Mouse (Mus musculus) mesoderm, embryonic 11.5 days (tissue): Measurements from ENCODE around the gene Chga.

Experiments
- DNase-seq: peaks from one replicate; pipeline ENCODE4 v3.0.0-alpha.2; 2012; ENCODE audit warnings: low read depth, low spot score

Chga gene

GRCm38 (mm10) chr12:102554721-102555516 lies at the start of gene Chga:
Chga (plus strand) TSS chr12:102554969.
- peak; percentile 94 for DNase-seq

DNA sequence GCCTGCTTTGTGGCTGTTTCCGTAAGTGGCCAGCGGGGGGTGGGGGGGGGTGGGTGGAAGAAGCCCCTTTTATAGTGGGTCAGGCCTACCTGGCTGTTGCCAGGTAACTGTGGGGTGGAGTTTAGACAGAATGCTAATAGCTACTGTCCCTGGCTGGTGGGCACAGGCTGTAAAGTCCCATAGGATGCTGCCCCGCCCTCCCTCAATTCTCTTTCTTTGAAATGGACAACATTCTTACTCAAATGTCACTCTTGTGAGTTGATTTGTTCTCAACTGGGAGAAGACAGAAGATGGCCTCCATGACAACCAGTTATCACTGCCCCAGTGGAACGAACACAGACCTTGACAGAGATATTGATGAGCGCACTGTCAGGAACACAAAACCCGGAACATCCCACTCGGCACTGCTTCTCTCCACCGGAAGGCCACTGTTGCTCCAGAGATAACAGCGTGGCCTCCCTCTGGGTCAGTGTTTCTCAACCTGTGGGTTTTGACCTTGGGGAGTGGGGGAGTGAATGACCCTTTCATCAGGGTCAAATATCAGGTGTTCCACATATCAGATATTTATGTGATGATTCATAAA lies 49.5 kb upstream of the Chga start:
- no peak for DNase-seq

DNA sequence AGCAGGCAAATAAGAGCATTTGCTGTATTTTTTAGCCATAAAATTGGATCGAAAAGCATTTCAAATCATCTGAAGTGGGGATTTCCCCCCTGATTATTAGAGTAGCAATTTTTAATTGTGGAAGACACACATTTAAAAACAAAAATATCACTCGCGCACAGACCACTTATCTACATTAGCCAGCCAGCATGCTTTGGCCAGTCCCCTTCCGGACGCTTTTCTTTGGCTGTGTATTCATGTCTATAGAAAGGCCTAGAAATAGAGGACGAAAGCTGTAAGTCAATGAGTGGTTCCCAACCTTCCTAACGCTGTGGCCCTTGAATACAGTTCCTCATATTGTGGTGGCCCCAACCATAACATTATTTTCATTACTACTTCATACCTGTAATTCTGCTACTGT lies 48.8 kb upstream of the Chga start:
- DNase-seq: no peak

DNA sequence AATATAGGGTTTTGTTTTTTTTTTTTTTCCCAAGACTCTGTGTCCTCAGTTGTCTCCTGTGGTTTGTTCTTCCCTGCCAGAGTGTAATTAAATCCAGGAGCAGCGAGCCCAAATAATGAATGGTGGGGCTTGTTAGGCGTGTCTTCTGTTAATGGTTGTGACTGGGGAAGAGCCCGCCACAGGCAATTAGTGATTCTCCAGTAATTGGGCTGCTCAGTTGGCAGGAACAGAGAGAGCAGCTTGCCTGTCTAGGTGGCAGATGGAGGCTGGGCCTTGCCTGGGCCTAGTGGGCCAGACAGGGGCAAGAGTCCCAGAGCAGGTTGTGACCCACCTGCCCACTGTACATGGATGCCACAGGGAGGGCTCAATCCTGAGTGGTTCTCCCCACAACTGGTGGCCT lies 43.4 kb upstream of the Chga start:
- DNase-seq: no peak

- DNase-seq: no peak
Observed at GRCm38 (mm10) chr12:102514151-102514550, 40.6 kb upstream of the Chga start.

DNA sequence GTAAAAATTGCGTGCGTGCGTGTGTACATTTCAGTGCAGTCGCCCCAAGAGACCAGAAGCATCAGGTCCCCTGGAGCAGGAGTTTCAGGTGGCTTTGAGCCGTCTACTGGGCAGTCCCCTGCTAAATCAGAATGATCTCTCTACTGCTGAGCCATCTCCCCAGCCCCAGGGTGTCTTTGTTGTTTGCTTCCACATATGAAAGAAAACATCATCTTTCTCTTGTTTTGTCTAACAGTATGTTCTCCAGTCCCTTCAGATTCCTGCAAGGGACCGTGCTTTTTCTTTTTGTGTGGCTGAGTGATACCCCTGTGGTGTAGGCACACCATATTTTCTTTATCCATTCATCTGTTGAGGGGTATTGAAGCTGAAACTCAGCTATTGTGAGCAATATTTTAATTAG lies 40.0 kb upstream of the Chga start:
- DNase-seq: no peak

DNA sequence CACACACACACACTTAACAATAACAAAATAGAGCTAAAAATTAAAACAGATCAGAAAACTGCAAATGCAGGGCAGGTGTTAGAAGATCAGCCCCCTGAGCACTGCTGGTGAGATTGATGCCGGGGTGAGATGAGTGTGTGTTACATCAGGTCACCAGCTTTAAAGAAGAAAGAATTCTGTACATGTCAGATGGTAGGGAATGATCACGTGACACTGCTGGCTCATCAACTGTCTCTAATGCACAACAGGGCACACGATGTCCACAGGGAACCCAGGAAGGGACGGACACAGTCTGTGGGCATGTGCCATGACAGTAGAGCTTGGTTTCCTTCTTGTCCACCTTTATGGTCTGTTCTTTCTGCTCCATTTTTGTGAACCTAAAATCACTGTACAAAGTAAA lies 38.6 kb upstream of the Chga start:
- no peak for DNase-seq

DNA sequence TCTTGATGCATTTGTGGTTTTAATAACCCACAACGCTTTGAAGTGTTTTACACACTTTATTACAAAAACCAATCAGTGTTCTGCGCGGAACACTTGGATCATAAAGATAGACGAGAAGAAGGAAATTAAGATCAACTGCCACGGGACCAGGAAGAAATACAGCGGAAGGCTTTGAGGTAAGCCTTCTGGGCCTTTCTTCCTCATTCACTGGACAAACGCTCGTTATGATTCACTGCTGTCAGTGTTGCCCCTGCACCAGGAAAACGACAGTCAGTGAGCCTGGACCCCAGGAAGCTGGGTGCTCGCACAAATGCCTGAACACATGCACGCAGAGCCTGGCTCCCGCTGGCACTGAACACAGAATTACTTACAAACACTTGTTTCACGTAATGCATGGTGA lies 37.1 kb upstream of the Chga start:
- no peak for DNase-seq

- no peak for DNase-seq
Observed at GRCm38 (mm10) chr12:102519929-102520720, 34.6 kb upstream of the Chga start.

DNA sequence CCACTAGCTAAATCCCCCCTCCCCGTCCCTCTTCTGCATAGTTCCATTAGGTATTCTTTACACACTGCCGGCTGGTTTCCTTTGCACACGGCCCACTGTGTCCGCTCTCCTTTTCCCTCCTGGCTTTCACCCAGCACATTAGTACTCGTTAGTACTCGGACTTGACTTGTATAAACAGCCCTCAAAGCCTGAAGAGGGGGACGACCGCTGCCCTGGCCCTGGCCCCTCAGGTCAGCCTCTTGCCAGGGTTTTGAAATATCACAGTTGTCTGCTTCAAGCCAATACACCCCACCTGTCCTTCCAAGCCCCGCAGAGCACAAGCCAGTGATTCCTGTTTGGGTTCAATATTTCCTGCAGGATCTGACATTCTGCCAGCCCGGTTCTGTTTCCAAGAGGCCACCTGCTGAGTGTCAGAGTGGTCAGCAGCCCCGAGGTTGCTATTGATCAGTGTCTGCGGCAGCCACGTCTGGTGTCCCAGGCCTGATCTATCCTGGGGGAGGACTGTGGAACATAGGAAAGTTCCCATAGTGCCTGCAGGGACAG lies 32.9 kb upstream of the Chga start:
- DNase-seq: no peak

GRCm38 (mm10) chr12:102524216-102524615 lies 30.6 kb upstream of the Chga start:
- DNase-seq: no peak

- peak; percentile 54 for DNase-seq
Observed at GRCm38 (mm10) chr12:102524760-102525159, 30.0 kb upstream of the Chga start.

GRCm38 (mm10) chr12:102527989-102528388 lies 26.8 kb upstream of the Chga start:
- DNase-seq: no peak

DNA sequence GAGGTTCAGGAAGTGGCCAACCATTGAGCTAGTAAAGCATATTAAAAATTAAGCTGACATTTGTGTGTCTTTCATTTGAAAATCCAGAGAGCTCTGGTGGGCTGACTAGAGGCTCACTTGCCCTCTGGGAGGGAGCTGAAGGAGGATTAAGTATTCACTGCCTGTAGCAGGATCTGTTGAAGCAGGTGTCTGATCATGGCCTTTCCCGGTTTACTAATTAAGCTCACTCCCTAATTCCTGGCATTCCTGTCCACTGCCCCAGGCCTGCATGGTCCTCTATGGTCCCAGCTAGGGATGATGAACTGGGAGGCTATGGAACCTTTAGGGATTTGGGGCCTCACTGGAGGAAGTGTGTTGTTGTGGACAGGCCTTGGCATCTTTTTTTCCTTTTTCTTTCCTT lies 19.0 kb upstream of the Chga start:
- DNase-seq: no peak

- no peak for DNase-seq
Observed at GRCm38 (mm10) chr12:102540278-102540677, 14.5 kb upstream of the Chga start.

DNA sequence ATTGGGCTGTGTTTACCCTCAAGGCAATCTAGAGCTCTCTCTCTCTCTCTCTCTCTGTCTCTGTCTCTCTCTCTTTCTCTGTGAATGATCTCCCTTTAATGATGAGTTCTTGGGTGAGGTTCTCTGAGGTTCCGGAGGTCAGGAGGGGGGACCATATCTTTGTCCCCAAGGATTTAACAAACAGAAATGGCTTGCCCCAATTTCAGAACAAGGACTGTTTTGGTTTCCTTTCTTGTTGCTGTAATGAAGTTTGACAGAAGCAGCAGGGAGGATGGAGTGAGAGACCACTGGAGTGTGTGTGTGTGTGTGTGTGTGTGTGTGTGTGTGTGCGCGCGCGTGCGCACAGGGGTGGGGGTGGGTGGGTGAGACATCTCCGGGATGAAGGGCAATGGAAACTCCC lies 13.6 kb upstream of the Chga start:
- DNase-seq: no peak

DNA sequence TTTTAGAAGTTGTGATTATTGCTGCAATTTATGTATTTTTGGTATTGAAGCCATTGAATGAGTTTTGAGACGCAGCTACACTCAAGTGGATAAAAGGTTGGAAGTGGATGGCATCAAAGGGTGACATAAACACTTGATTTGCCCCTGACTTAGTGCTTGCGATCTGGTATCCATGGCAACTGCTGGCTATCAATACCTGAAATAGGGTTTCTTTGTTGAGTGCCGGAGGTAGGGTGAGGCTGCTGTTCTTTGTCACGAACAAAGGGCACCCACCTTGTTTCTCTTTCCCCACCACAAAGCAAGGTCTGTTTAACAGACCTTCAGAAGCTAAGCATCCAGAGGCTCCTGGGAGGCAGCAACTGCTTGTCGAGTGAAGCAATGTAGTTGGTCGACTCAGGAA lies 9.6 kb upstream of the Chga start:
- DNase-seq: no peak

DNA sequence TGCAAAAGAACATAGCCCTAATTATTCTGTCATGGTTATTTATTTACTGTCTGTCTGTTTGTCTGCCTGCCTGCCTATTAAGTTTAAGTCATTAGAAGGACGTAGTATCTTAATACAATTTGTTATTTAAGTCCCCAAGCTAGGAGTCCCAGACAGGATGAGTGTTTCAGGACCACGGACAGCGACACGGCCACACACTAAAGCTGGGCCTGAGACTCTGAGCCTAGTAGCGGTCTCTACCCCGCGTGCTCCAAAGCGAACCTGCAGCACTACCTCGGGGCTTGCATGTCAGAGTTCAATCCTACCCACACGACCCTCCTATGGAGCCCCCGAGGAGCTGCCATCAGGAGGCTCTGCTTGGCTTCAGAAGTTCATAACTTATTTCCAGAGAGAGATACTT lies 4.2 kb upstream of the Chga start:
- peak; percentile 88 for DNase-seq

DNA sequence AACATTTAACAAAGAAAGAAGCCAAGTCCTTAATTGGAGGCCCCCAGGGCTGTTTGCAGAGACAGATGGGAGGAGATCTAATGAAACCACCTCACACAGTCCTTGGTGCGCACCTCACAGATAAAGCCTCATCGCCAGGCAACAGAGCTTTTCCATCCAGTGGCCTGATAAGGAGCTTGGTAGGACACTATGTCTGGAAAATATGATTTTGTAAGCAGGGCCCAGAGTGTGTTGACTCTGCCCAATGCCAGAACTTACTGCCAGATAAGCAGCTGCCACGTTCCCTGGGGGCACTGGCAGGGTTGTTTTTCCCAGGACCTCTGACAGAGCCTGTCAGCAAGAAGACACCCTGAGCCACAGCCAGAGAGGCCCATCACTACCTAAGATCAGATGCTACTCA lies 3.6 kb upstream of the Chga start:
- no peak for DNase-seq

- DNase-seq: no peak
Observed at GRCm38 (mm10) chr12:102552001-102552400, 2.8 kb upstream of the Chga start.

DNA sequence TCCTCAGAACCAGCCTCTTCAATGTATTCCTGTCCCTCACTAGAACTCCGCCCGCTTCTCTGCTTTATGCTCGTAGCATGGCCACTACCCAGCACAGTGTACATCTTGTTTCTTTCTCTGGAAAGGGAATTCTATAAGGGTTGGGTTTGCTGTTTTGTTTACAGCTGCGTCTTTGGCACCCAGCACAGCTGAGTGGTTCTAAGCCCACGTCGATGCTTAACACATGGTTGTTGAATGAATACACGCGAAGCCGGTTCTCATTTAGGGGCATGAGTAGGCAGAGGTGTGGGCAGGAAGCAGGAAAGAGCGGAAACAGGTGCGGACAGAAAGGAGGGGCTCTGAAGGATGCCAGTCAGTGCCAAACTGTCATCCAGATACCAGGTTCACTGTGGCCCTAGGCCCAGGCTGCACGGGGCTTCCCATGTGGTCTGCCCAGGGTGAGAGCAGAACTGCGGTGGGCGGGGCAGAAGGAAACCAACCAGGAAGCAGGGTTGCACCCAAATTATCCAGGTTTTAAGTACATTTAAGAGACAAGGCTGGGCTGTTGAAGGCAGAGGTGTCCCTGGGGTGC lies 979 bp upstream of the Chga start:
- no peak for DNase-seq

DNA sequence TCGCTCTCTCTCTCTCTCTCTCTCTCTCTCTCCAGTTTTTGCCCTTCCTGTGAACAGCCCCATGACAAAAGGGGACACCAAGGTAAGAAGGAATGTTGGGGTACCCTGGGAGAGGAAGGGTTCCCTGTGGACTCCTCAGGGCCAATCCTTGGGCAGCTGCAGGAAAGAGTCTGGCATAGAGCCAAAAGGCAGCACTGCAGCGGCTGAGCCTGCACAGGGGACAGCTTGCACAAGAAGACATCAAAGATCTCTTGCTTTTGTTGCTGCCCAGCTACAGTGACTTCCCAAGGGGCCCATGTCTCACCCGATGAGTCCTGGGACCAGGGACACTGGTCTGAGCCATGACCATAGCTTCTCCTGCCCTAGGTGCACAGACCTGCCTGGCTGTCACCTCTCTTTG lies 1.1 kb downstream of the Chga start:
- no peak for DNase-seq
